Mouse (Mus musculus): ENCODE measurements around the gene Prdm4. TPM values are rescaled to one million over a fixed set of nuclear protein-coding genes. Genes with fewer than 3 reads are reported as not detected.
A peak's percentile ranks its signal among the peaks of the same experiment; 100 is the strongest.

Prdm4 gene
- polyA plus RNA-seq (2015; fragmentation: Nextera tagmentation; extraction: Ambion mirVana): 4.6 and 5.7 TPM in 2 replicates

GRCm38 (mm10) chr10:85916498-85917309 is at the start of gene Prdm4:
Prdm4 (minus strand) TSS chr10:85917142.
- WGBS (ENCODE audit: insufficient replicate concordance): under 1% methylated on average over 79 of the region's 90 CpGs
- Histone ChIP-seq H3K27ac (replicated peaks) (peak within 1 kb of the TSS; percentile 90), H3K9ac (peak within 1 kb of the TSS; percentile 82), H3K4me3 (replicated peaks) (peak within 1 kb of the TSS; percentile 78), H3K27me3 (peaks cover 14% of the 10 kb centered on the region), H3K4me2 (peak within 1 kb of the TSS; percentile 96), H3K36me3 (replicated peaks) (peaks cover 25% of the 10 kb centered on the region), H3K4me1 (replicated peaks) (peaks cover 27% of the 10 kb centered on the region), H3K9me3 (replicated peaks) (no peaks in the 10 kb centered on the region)
- ATAC-seq (ENCODE audit: insufficient read depth): peak; percentile 98

- H3K4me1 ChIP-seq (replicated peaks): no peaks in the 10 kb centered on the region
- H3K4me3 ChIP-seq (replicated peaks): no peak overlapping the region
- no peak overlapping the region for H3K4me2 ChIP-seq
- H3K9me3 ChIP-seq (replicated peaks): no peaks in the 10 kb centered on the region
- WGBS (ENCODE audit: insufficient replicate concordance): 50% methylated on average over 2 of the region's 2 CpGs
- H3K27ac ChIP-seq (replicated peaks): no peak overlapping the region
- H3K27me3 ChIP-seq: peaks cover 4% of the 10 kb centered on the region; the same call in 1 of the 2 replicates
- H3K36me3 ChIP-seq (replicated peaks): no peaks in the 10 kb centered on the region
- no peak overlapping the region for H3K9ac ChIP-seq
- no peak for ATAC-seq (ENCODE audit: insufficient read depth)
Measured at GRCm38 (mm10) chr10:85966476-85966875, 49.5 kb upstream of the Prdm4 start.

- Histone ChIP-seq H3K4me2 (no peak overlapping the region), H3K27ac (replicated peaks) (no peak overlapping the region), H3K36me3 (replicated peaks) (no peaks in the 10 kb centered on the region), H3K27me3 (peaks cover 12% of the 10 kb centered on the region; the same call in 1 of the 2 replicates), H3K4me3 (replicated peaks) (no peak overlapping the region), H3K4me1 (replicated peaks) (no peaks in the 10 kb centered on the region), H3K9me3 (replicated peaks) (no peaks in the 10 kb centered on the region), H3K9ac (no peak overlapping the region)
- no peak for ATAC-seq (ENCODE audit: insufficient read depth)
- 66% methylated on average over 7 of the region's 7 CpGs for WGBS (ENCODE audit: insufficient replicate concordance)
Measured at GRCm38 (mm10) chr10:85964316-85964715, 47.4 kb upstream of the Prdm4 start.

- Histone ChIP-seq H3K4me1 (replicated peaks) (peaks cover 3% of the 10 kb centered on the region; the same call in 1 of the 2 replicates), H3K9ac (no peak overlapping the region), H3K27ac (replicated peaks) (no peak overlapping the region), H3K4me2 (no peak overlapping the region), H3K27me3 (peaks cover 12% of the 10 kb centered on the region; the same call in 1 of the 2 replicates), H3K9me3 (replicated peaks) (no peaks in the 10 kb centered on the region), H3K4me3 (replicated peaks) (no peak overlapping the region), H3K36me3 (replicated peaks) (no peaks in the 10 kb centered on the region)
- no peak for ATAC-seq (ENCODE audit: insufficient read depth)
- WGBS (ENCODE audit: insufficient replicate concordance): 62% methylated on average over 9 of the region's 9 CpGs
Measured at GRCm38 (mm10) chr10:85962897-85963296, 46.0 kb upstream of the Prdm4 start.

- peaks cover 8% of the 10 kb centered on the region; the same call in 1 of the 2 replicates for H3K27me3 ChIP-seq
- H3K36me3 ChIP-seq (replicated peaks): peaks cover 31% of the 10 kb centered on the region
- H3K27ac ChIP-seq (replicated peaks): peak within 1 kb of the TSS; percentile 67
- H3K9me3 ChIP-seq (replicated peaks): no peaks in the 10 kb centered on the region
- H3K4me3 ChIP-seq (replicated peaks): peak within 1 kb of the TSS; percentile 93
- H3K9ac ChIP-seq: peak within 1 kb of the TSS; percentile 85
- peak within 1 kb of the TSS; percentile 82 for H3K4me2 ChIP-seq
- under 1% methylated on average over 38 of the region's 38 CpGs for WGBS (ENCODE audit: insufficient replicate concordance)
- peaks cover 10% of the 10 kb centered on the region for H3K4me1 ChIP-seq (replicated peaks)
- peak; percentile 96 for ATAC-seq (ENCODE audit: insufficient read depth)
Measured at GRCm38 (mm10) chr10:85957464-85957950, 40.6 kb upstream of the Prdm4 start, which contains the start of gene Rtcb. Rtcb (minus strand) TSS chr10:85957823.

GRCm38 (mm10) chr10:85956871-85957419 is 40.0 kb upstream of the Prdm4 start:
- Histone ChIP-seq H3K4me2 (peak overlapping the region; percentile 82), H3K4me1 (replicated peaks) (peaks cover 10% of the 10 kb centered on the region), H3K9me3 (replicated peaks) (no peaks in the 10 kb centered on the region), H3K4me3 (replicated peaks) (peak overlapping the region; percentile 93), H3K9ac (peak overlapping the region; percentile 85), H3K36me3 (replicated peaks) (peaks cover 36% of the 10 kb centered on the region), H3K27me3 (peaks cover 8% of the 10 kb centered on the region; the same call in 1 of the 2 replicates), H3K27ac (replicated peaks) (peak overlapping the region; percentile 67)
- no peak for ATAC-seq (ENCODE audit: insufficient read depth)
- WGBS (ENCODE audit: insufficient replicate concordance): 3% methylated on average over 20 of the region's 20 CpGs

- H3K4me2 ChIP-seq: no peak overlapping the region
- WGBS (ENCODE audit: insufficient replicate concordance): 75% methylated on average over 2 of the region's 2 CpGs
- no peaks in the 10 kb centered on the region for H3K9me3 ChIP-seq (replicated peaks)
- H3K4me1 ChIP-seq (replicated peaks): peaks cover 10% of the 10 kb centered on the region
- no peak overlapping the region for H3K27ac ChIP-seq (replicated peaks)
- H3K4me3 ChIP-seq (replicated peaks): no peak overlapping the region
- no peak overlapping the region for H3K9ac ChIP-seq
- ATAC-seq (ENCODE audit: insufficient read depth): no peak
- H3K27me3 ChIP-seq: no peaks in the 10 kb centered on the region
- H3K36me3 ChIP-seq (replicated peaks): peaks cover 59% of the 10 kb centered on the region
Measured at GRCm38 (mm10) chr10:85954429-85954828, 37.5 kb upstream of the Prdm4 start.

GRCm38 (mm10) chr10:85953401-85953800 is 36.5 kb upstream of the Prdm4 start:
- Histone ChIP-seq H3K4me3 (replicated peaks) (no peak overlapping the region), H3K36me3 (replicated peaks) (peaks cover 70% of the 10 kb centered on the region), H3K4me2 (no peak overlapping the region), H3K9me3 (replicated peaks) (no peaks in the 10 kb centered on the region), H3K27ac (replicated peaks) (no peak overlapping the region), H3K27me3 (no peaks in the 10 kb centered on the region), H3K9ac (no peak overlapping the region), H3K4me1 (replicated peaks) (peaks cover 9% of the 10 kb centered on the region)
- WGBS (ENCODE audit: insufficient replicate concordance): 67% methylated on average over 3 of the region's 3 CpGs
- no peak for ATAC-seq (ENCODE audit: insufficient read depth)

- no peaks in the 10 kb centered on the region for H3K27me3 ChIP-seq
Measured at GRCm38 (mm10) chr10:85951765-85952443, 35.0 kb upstream of the Prdm4 start.

GRCm38 (mm10) chr10:85948483-85949196 is 31.7 kb upstream of the Prdm4 start:
- Histone ChIP-seq H3K27ac (replicated peaks) (no peak overlapping the region), H3K9me3 (replicated peaks) (no peaks in the 10 kb centered on the region), H3K9ac (no peak overlapping the region), H3K4me2 (no peak overlapping the region), H3K27me3 (no peaks in the 10 kb centered on the region), H3K36me3 (replicated peaks) (peaks cover 93% of the 10 kb centered on the region), H3K4me1 (replicated peaks) (no peaks in the 10 kb centered on the region), H3K4me3 (replicated peaks) (no peak overlapping the region)
- 85% methylated on average over 8 of the region's 8 CpGs for WGBS (ENCODE audit: insufficient replicate concordance)
- ATAC-seq (ENCODE audit: insufficient read depth): no peak

More at GRCm38 (mm10) chr10:85951765-85952443, 35.0 kb upstream of the Prdm4 start:
- peaks cover 83% of the 10 kb centered on the region for H3K36me3 ChIP-seq (replicated peaks)
- no peak overlapping the region for H3K27ac ChIP-seq (replicated peaks)
- peaks cover 6% of the 10 kb centered on the region for H3K4me1 ChIP-seq (replicated peaks)
- no peak overlapping the region for H3K4me2 ChIP-seq
- H3K9me3 ChIP-seq (replicated peaks): no peaks in the 10 kb centered on the region
- H3K9ac ChIP-seq: no peak overlapping the region
- ATAC-seq (ENCODE audit: insufficient read depth): no peak
- WGBS (ENCODE audit: insufficient replicate concordance): 72% methylated on average over 6 of the region's 6 CpGs
- H3K4me3 ChIP-seq (replicated peaks): no peak overlapping the region
